Mouse (Mus musculus) liver, embryonic 14.5 days (tissue): ENCODE data around the gene Casp14. TPM values are rescaled to one million over a fixed set of nuclear protein-coding genes. Genes with fewer than 3 reads are reported as not detected.

Experiments used
- ATAC-seq: fragments of 200-750 bp; cut with Nextera tagmentation; 2 replicates; pipeline ENCODE4 v1.8.0; 2017; ENCODE audit warnings: moderate number of reproducible peaks, mild to moderate bottlenecking, moderate library complexity; ENCODE audit not compliant: insufficient read depth
- DNase-seq, 3 experiments: peaks; one replicate each; pipeline ENCODE4 v3.0.0-alpha.2; 2012 to 2013; ENCODE audit warnings: low read depth in 3 of 3, low spot score in 3 of 3
- H3K27ac ChIP-seq: fragments of 300-500 bp; sonication (generic); 2 replicates; pipeline ENCODE4 v1.5.1; 2014; ENCODE audit warnings: moderate library complexity, mild to moderate bottlenecking, control low read depth, inconsistent platforms
- H3K27me3 ChIP-seq: fragments of 300-500 bp; sonication (generic); 2 replicates; pipeline ENCODE4 v1.6.1; 2014; ENCODE audit warnings: mild to moderate bottlenecking, low read length, moderate library complexity; ENCODE audit not compliant: control insufficient read depth, insufficient read depth
- H3K36me3 ChIP-seq: fragments of 300-500 bp; sonication (generic); replicated peaks from 2 replicates; pipeline ENCODE4 v1.6.1; 2014; ENCODE audit warnings: low read depth; ENCODE audit not compliant: control insufficient read depth, insufficient read depth
- H3K4me1 ChIP-seq, 2 experiments: fragments of 200-500 bp in 1 of 2; fragments of 300-500 bp in 1 of 2; sonication (generic) in 1 of 2; replicated peaks; 2 replicates each; pipeline ENCODE4 v1.6.1; 2012 to 2014; ENCODE audit warnings: antibody characterized with exemption in 1 of 2, inconsistent platforms in 1 of 2, low read length in 1 of 2; ENCODE audit not compliant: control insufficient read depth in 2 of 2, insufficient read depth in 2 of 2
- H3K4me2 ChIP-seq: fragments of 300-500 bp; sonication (generic); 2 replicates; pipeline ENCODE4 v1.6.1; 2014; ENCODE audit warnings: low read depth, mild to moderate bottlenecking, control low read depth, moderate library complexity
- H3K4me3 ChIP-seq, 2 experiments: fragments of 200-500 bp in 1 of 2; fragments of 300-500 bp in 1 of 2; sonication (generic) in 1 of 2; 2 replicates each; pipeline ENCODE4 v1.5.1; 2012 to 2014; ENCODE audit warnings: low read depth in 2 of 2, low read length in 2 of 2, mild to moderate bottlenecking in 2 of 2, control low read depth in 1 of 2, inconsistent platforms in 1 of 2, moderate library complexity in 1 of 2; ENCODE audit not compliant: insufficient read depth in 1 of 2
- H3K9ac ChIP-seq: fragments of 300-500 bp; sonication (generic); replicated peaks from 2 replicates; pipeline ENCODE4 v1.6.1; 2014; ENCODE audit warnings: mild to moderate bottlenecking, control low read depth, moderate library complexity
- H3K9me3 ChIP-seq: fragments of 300-500 bp; sonication (generic); 2 replicates; pipeline ENCODE4 v1.6.1; 2016; ENCODE audit warnings: low read length, mixed read lengths; ENCODE audit not compliant: control insufficient read depth
- CTCF ChIP-seq: IDR thresholded peaks from 2 replicates; pipeline ENCODE4 v1.5.1; 2016; ENCODE audit warnings: antibody characterized with exemption, low read depth, control low read depth
- EP300 ChIP-seq: IDR thresholded peaks from 2 replicates; pipeline ENCODE4 v1.6.1; 2016; ENCODE audit warnings: antibody characterized with exemption, low read depth
- WGBS: fragments of 180-500 bp; shearing (Covaris S2); extraction: QIAGEN DNeasy Blood & Tissue Kit; methylation state at CpG from one replicate; pipeline ENCODE4 v1.1.7; 2014; ENCODE audit not compliant: insufficient replicate concordance; 5-methylcytosine and 5-hydroxymethylcytosine counted together
- polyA plus RNA-seq, 2 experiments: library from polyadenylated mRNA; depleted of rRNA in 1 of 2; stranded (reverse) in 1 of 2; unstranded in 1 of 2; fragments of >200 nt; fragmentation: Nextera tagmentation in 1 of 2; extraction: Ambion mirVana in 1 of 2; gene quantifications; 2 replicates each; pipeline versions ENCODE4 v1.2.1 to v1.2.3; 2012 to 2014

The Casp14 gene
- polyA plus RNA-seq (2012; rRNA removed): not detected in 2 replicates
- not detected in 2 replicates for polyA plus RNA-seq (2014; fragmentation: Nextera tagmentation; extraction: Ambion mirVana)

- 49% methylated on average over 11 of the region's 11 CpGs for WGBS
- Histone ChIP-seq H3K9ac (no peak within 1 kb of the TSS), H3K27me3 (no peaks in the 10 kb centered on the region), H3K36me3 (no peaks in the 10 kb centered on the region), H3K4me1 (no peaks in the 10 kb centered on the region), H3K4me3 (no peak within 1 kb of the TSS), H3K27ac (no peak within 1 kb of the TSS), H3K9me3 (no peaks in the 10 kb centered on the region), H3K4me2 (no peak within 1 kb of the TSS)
- DNase-seq (no peak), ATAC-seq (no peak)
- TF ChIP-seq EP300 (no peak), CTCF (no peak)
These were observed at the start of gene Casp14 for GRCm38 (mm10) chr10:78718056-78718455. Casp14 (minus strand) TSS chr10:78718294.

- DNase-seq: no peak
- H3K4me1 ChIP-seq: no peaks in the 10 kb centered on the region
These were observed 47.5 kb upstream of the Casp14 start for GRCm38 (mm10) chr10:78765570-78765969.

GRCm38 (mm10) chr10:78756021-78756420 is 37.9 kb upstream of the Casp14 start:
- H3K27ac ChIP-seq: no peak overlapping the region
- no peak overlapping the region for H3K9ac ChIP-seq
- no peaks in the 10 kb centered on the region; a peak in 1 of 4 replicates for H3K4me1 ChIP-seq
- ATAC-seq (no peak), DNase-seq (peak in 1 of 3 experiments; percentile 6)
- no peak overlapping the region for H3K4me3 ChIP-seq
- TF ChIP-seq EP300 (no peak), CTCF (peak; percentile 69)
- WGBS: 35% methylated on average over 6 of the region's 6 CpGs
- H3K36me3 ChIP-seq: no peaks in the 10 kb centered on the region
- no peaks in the 10 kb centered on the region for H3K9me3 ChIP-seq
- no peak overlapping the region for H3K4me2 ChIP-seq
- peaks cover 12% of the 10 kb centered on the region for H3K27me3 ChIP-seq

More at GRCm38 (mm10) chr10:78765570-78765969, 47.5 kb upstream of the Casp14 start:
- Histone ChIP-seq H3K27ac (no peak overlapping the region), H3K9me3 (no peaks in the 10 kb centered on the region), H3K36me3 (no peaks in the 10 kb centered on the region), H3K9ac (no peak overlapping the region), H3K4me2 (no peak overlapping the region), H3K4me3 (no peak overlapping the region), H3K27me3 (no peaks in the 10 kb centered on the region)
- TF ChIP-seq EP300: no peak
- TF ChIP-seq CTCF: no peak
- WGBS: 44% methylated on average over 1 of the region's 1 CpGs
- no peak for ATAC-seq

- DNase-seq (no peak), ATAC-seq (peak; percentile 31; the same call in 1 of the 2 replicates)
- TF ChIP-seq EP300 (no peak), CTCF (no peak)
- H3K4me1 ChIP-seq: no peaks in the 10 kb centered on the region; a peak in 1 of 4 replicates
- H3K9ac ChIP-seq: no peak within 1 kb of the TSS
- peaks cover 12% of the 10 kb centered on the region for H3K27me3 ChIP-seq
- 2% methylated on average over 44 of the region's 61 CpGs for WGBS
- H3K4me2 ChIP-seq: peak within 1 kb of the TSS; percentile 40
- no peaks in the 10 kb centered on the region for H3K9me3 ChIP-seq
- H3K27ac ChIP-seq: no peak within 1 kb of the TSS
- no peaks in the 10 kb centered on the region for H3K36me3 ChIP-seq
- H3K4me3 ChIP-seq: peak within 1 kb of the TSS; percentile 9 to 48; a peak in 3 of 4 replicates
These were observed 34.5 kb upstream of the Casp14 start, which contains the start of gene Ccdc105 for GRCm38 (mm10) chr10:78752452-78753191. Ccdc105 (minus strand) TSS chr10:78753065.

GRCm38 (mm10) chr10:78748946-78749345 is 30.9 kb upstream of the Casp14 start:
- Histone ChIP-seq H3K27me3 (peaks cover 12% of the 10 kb centered on the region), H3K27ac (no peak overlapping the region), H3K4me2 (no peak overlapping the region), H3K4me1 (no peaks in the 10 kb centered on the region; a peak in 1 of 4 replicates), H3K4me3 (no peak overlapping the region), H3K36me3 (no peaks in the 10 kb centered on the region), H3K9me3 (no peaks in the 10 kb centered on the region), H3K9ac (no peak overlapping the region)
- DNase-seq (no peak), ATAC-seq (no peak)
- 63% methylated on average over 6 of the region's 6 CpGs for WGBS
- TF ChIP-seq EP300 (no peak), CTCF (no peak)
